Mouse (Mus musculus) C2C12 (cell line): ENCODE results near the gene Fads2.
"Not testable (repeated sequence)": the region's sequence is repeated elsewhere in the genome, so short reads cannot be mapped to it uniquely, and the experiment has no call there.

Experiments used
- CTCF ChIP-seq: IDR thresholded peaks from one replicate; pipeline ENCODE4 v1.5.1; 2011; ENCODE audit not compliant: control insufficient read depth, insufficient read depth, insufficient read length
- MAX ChIP-seq: IDR thresholded peaks from one replicate; pipeline ENCODE4 v1.6.1; 2011; ENCODE audit warnings: mild to moderate bottlenecking, control low read depth
- MYOG ChIP-seq: IDR thresholded peaks from one replicate; pipeline ENCODE4 v1.6.1; 2011; ENCODE audit not compliant: control insufficient read depth, insufficient read length; ENCODE audit errors: extremely low read depth
- USF1 ChIP-seq: IDR thresholded peaks from one replicate; pipeline ENCODE4 v1.6.1; 2011; ENCODE audit warnings: low read depth, mild to moderate bottlenecking, control low read depth, moderate library complexity

GRCm38 (mm10) chr19:10129547-10129946, 28.0 kb upstream of the Fads2 start:
- TF ChIP-seq CTCF, MYOG, USF1, MAX: not testable (repeated sequence)
